Mouse (Mus musculus) adrenal gland, adult 18-20 months (tissue): ENCODE results near the gene Gpd1. TPM values are rescaled to one million over a fixed set of nuclear protein-coding genes. Genes with fewer than 3 reads are reported as not detected.
A peak's percentile ranks its signal among the peaks of the same experiment; 100 is the strongest.
"Not testable (repeated sequence)": the region's sequence is repeated elsewhere in the genome, so short reads cannot be mapped to it uniquely, and the experiment has no call there.

Source experiments
- DNase-seq, 2 experiments: peaks; one replicate each; pipeline ENCODE4 v3.0.0; 2021 to 2022; ENCODE audit warnings: low spot score in 2 of 2
- total RNA-seq, 2 experiments: library from RNA; stranded (reverse); gene quantifications; 1 replicate in 1 of 2; 2 replicates in 1 of 2; pipeline ENCODE4 v1.2.3; 2021

Gpd1 gene
- total RNA-seq, 2 experiments from 2014 or later = 1,249 to 2,641 TPM

GRCm38 (mm10) chr15:99767467-99767866, 50.2 kb downstream of the Gpd1 start:
- no peak for DNase-seq

DNA sequence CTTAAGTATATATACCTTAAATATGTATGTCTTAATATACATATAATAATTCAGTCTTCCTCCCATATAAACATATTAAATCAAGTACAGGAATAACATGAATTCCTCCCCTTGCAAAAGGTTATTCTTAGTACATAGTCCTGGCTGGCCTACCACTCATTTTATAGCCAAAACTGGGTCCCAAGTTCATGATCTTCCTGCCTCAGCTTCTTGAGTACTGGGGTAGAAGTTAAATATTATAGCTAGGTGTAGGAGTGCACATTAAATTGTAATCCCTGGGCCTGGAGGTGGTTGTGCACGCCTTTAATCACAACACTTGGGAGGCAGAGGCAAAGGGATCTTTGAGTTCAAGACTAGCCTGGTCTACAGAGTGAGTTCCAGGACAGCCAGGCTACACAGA, 51.4 kb downstream of the Gpd1 start:
- DNase-seq = no peak

DNA sequence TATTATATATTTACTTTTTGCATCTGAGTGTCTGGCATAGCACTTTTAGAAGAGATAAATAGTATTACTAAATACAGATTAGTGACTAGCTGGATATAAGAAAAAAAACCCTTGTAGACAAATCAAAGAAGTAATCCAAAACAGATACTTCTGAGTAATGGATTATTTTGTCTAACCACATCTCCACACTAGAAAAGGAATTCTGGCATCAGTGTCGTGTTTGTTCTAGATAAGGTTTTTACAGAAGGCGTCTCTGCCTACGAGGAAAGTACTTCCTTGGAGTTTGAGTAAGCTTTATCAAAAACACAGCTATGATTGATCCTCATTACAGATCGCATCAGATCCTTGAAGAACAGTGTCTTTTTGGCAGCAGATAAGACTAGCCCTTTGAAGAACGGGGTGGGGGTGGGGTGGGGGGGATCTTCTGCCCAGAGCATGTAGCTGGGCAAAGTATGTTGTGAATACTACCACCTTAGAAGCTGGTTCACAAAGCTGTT, 53.7 kb downstream of the Gpd1 start:
- DNase-seq = no peak

DNA sequence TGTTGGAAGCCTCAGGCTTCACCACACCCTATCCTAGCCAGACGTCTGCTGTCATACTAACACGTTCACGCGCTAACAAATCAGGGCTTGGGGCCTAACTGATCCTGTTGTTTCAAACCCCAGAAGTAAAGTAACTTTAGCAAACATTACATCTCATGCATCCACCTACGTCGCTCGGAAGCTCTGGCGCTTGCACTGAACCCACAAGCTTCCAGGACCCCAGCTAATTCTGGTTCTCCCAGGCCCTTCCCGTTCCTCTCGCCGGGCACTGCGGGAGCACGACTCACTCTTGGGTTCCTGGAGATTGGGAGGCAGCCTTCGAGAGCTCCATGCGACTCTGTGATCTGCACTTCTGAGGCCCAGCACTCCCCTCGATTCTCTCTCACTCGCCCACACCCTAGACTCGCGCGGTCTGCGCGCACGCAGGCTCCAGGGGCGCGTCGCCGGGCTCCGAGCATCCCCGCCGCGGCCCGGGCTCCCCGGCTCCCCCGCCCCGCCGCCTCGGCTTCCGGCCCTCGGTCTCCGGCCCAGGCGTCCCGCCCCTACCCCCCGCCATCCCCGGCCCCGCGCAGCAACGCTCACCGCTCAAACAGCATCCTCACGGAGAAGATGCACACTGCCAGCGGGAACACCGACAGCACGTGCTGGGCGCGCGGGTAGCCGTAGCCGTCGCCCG, 54.4 kb downstream of the Gpd1 start:
- peak; percentile 42 to 52 for DNase-seq

- DNase-seq = peak; percentile 90 to 94
Measured at GRCm38 (mm10) chr15:99772277-99772880, 55.1 kb downstream of the Gpd1 start.

- DNase-seq = not testable (repeated sequence)
Measured at GRCm38 (mm10) chr15:99772881-99772924, 55.4 kb downstream of the Gpd1 start, which contains the start of gene Cers5. Cers5 (minus strand) TSS chr15:99772885.

- DNase-seq = no peak
Measured at GRCm38 (mm10) chr15:99772925-99773324, 55.6 kb downstream of the Gpd1 start.

Other genes starting within 250 kb of the Gpd1 start
- gene Bcdin3d, start 242.8 kb upstream of the Gpd1 start, total RNA-seq = 1 to 10 TPM; 4.6 to 4.7 TPM
- gene Faim2, start 189.3 kb upstream of the Gpd1 start, total RNA-seq = 10 to 100 TPM; 28.9 to 31.6 TPM
- gene Aqp2, start 138.5 kb upstream of the Gpd1 start, total RNA-seq = 1 to 10 TPM; 1.4 to 2.5 TPM
- gene Aqp5, start 126.7 kb upstream of the Gpd1 start, total RNA-seq = 1 to 10 TPM; 1.2 to 2.1 TPM
- not detected for gene Aqp6, start 116.1 kb upstream of the Gpd1 start, total RNA-seq
- 1 to 10 TPM; 3.1 to 3.3 TPM for gene Racgap1, start 65.9 kb upstream of the Gpd1 start, total RNA-seq
- gene Asic1, start 47.1 kb upstream of the Gpd1 start, total RNA-seq = under 1 TPM; 0.50 to 0.70 TPM
- gene Smarcd1, start 15.4 kb upstream of the Gpd1 start, total RNA-seq = 10 to 100 TPM; 43.1 to 44.2 TPM
- gene Gm17349, start 12.0 kb upstream of the Gpd1 start, total RNA-seq = 10 to 100 TPM; 19.1 to 42.3 TPM
- 100 to 1,000 TPM; 181 to 213 TPM for gene Cox14, start 8.1 kb downstream of the Gpd1 start, total RNA-seq
- gene Cers5, start 55.4 kb downstream of the Gpd1 start, total RNA-seq = 10 to 100 TPM; 40.8 to 53.7 TPM
- gene Lima1, start 157.9 kb downstream of the Gpd1 start, total RNA-seq = 10 to 100 TPM; 35.4 to 39.9 TPM
- gene Fam186a, start 249.5 kb downstream of the Gpd1 start, total RNA-seq = under 1 TPM; 0.20 to 0.67 TPM